Mouse (Mus musculus): Measurements from ENCODE around the gene Shank1. TPM values are rescaled to one million over a fixed set of nuclear protein-coding genes. Genes with fewer than 3 reads are reported as not detected.
A peak's percentile ranks its signal among the peaks of the same experiment; 100 is the strongest.

Shank1 gene
- under 1 TPM; 0.31 to 0.59 TPM for total RNA-seq (2021)
- long read RNA-seq, experiment 1, result 0 reads
- long read RNA-seq, experiment 2, result 0 reads

- intact Hi-C loops (cut with DNase I), result loop anchor here (5.0 kb wide), 1 partner anchor 47 kb away; the partner anchor contains the start of gene Gm15517
- no peak for TF ChIP-seq CTCF (IDR thresholded peaks at IDR 0.05)
- no peak within 1 kb of the TSS for H3K27ac ChIP-seq
- peak within 1 kb of the TSS; percentile 69 for H3K4me3 ChIP-seq
- no peak for DNase-seq
Observed at GRCm38 (mm10) chr7:44309475-44310284, at the start of gene Shank1. Shank1 (plus strand) TSS chr7:44310253.

DNA sequence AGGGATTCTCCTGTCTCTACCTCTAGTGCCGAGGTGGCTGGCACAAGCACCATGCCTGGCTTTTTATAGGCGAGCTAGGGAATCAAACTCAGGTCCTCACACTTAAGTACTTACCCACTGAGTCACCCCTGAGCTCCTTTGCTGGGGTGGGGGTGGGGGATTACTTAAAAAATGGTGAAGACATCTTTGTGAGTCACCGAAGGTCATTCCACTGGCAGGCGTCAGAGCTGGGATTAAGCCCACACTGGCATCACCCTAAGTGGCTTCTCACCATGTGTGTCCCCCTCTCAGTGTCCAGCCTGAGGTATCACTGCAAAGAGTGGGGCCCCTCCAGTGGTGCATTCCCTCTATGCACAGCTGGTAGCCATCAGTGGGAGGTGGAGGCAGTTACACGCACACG, 49.6 kb upstream of the Shank1 start:
- intact Hi-C loops (cut with DNase I), result loop anchor here (5.0 kb wide), 3 partner anchors 47 to 302 kb away; partner anchors contain the start of gene Clec11a
- DNase-seq, result no peak
- no peak for TF ChIP-seq CTCF (IDR thresholded peaks at IDR 0.05)
- Histone ChIP-seq H3K4me3 (no peak overlapping the region), H3K27ac (no peak overlapping the region)

GRCm38 (mm10) chr7:44261147-44261546, 48.9 kb upstream of the Shank1 start, which contains the start of gene Gm15517:
Gm15517 (plus strand) TSS chr7:44261447.
- TF ChIP-seq CTCF (IDR thresholded peaks at IDR 0.05), result no peak
- intact Hi-C loops (cut with DNase I), result loop anchor here (5.0 kb wide), 3 partner anchors 46 to 301 kb away; partner anchors contain the start of gene Clec11a

DNA sequence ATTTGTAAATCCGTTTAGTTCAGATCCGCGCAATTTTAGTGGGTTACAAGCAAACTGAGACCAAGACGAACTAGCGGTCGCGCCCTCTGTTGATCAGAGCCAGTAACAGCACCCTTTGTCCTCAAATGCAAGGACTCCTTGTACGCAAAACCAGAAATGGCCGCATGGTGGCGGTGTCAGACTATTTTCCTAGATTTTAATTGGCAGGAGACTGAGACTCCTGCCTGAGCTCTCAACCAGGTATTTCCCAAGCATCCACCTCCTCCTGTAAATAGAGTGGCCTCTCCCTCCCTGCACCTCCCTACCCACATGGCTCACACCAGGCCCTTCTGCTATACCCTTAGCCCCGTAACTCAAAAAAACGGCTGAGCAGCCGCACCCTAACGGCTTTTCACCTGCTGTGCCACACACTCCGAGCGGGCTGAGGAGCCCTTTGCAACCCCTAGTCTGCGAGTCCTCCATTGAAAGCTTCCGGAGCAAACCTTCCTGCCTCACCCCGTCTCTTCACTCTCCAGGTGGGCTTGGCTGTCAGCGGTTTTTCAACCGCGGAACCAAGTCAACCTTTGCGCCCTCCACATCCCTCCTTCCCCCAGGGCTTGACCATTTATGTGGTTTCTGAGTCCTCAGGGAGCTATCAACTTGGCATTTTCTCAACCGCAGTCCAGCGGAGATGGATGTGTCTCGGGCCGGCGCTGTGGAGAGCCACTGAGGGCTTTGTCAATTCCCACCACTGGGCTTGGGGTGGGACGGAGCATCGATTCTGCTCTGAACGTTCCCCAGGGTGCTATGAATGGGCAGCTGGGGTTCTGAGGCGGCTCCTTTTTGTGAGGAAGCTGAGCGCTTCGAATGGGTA, 47.0 kb upstream of the Shank1 start:
- DNase-seq, result peak; percentile 92
- Histone ChIP-seq H3K27ac (no peak overlapping the region), H3K4me3 (no peak overlapping the region)
- TF ChIP-seq CTCF (IDR thresholded peaks at IDR 0.05), result no peak; the same call in 1 of the 2 replicates
- intact Hi-C loops (cut with DNase I), result loop anchor here (1.0 to 5.0 kb wide), 5 partner anchors 16 to 299 kb away; partner anchors contain the start of genes 1700028J19Rik, 2410002F23Rik and Clec11a

More at GRCm38 (mm10) chr7:44261147-44261546, 48.9 kb upstream of the Shank1 start, which contains the start of gene Gm15517:
- no peak within 1 kb of the TSS for H3K27ac ChIP-seq
- no peak for DNase-seq
- no peak within 1 kb of the TSS for H3K4me3 ChIP-seq

GRCm38 (mm10) chr7:44268117-44268516, 41.9 kb upstream of the Shank1 start:
- TF ChIP-seq CTCF (IDR thresholded peaks at IDR 0.05), result no peak
- DNase-seq, result no peak
- Histone ChIP-seq H3K27ac (no peak overlapping the region), H3K4me3 (no peak overlapping the region)
- intact Hi-C loops (cut with DNase I), result no loop called here

DNA sequence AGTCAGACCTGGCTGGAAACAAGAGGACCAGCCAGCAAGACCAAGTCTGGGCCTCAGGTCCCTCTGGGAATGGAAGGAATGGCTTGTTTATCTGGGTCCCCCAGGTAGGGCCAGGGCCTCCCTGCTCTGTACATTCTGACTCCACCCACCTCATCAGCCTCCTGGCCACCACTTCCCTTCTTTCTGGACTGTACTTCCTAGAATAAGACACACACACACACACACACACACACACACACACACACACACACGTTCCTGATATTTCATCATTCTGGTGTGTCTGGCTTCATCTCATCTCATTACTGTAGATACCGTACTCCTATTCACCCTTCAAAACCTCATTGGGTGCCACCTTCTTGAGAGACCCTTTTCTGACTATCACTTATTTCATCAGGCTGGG, 40.7 kb upstream of the Shank1 start:
- intact Hi-C loops (cut with DNase I), result no loop called here
- Histone ChIP-seq H3K27ac (no peak overlapping the region), H3K4me3 (no peak overlapping the region)
- TF ChIP-seq CTCF (IDR thresholded peaks at IDR 0.05), result no peak
- no peak for DNase-seq

- no peak for TF ChIP-seq CTCF (IDR thresholded peaks at IDR 0.05)
- H3K4me3 ChIP-seq, result no peak overlapping the region
- intact Hi-C loops (cut with DNase I), result no loop called here
- no peak overlapping the region for H3K27ac ChIP-seq
- DNase-seq, result no peak
Observed at GRCm38 (mm10) chr7:44271309-44271708, 38.7 kb upstream of the Shank1 start.

GRCm38 (mm10) chr7:44272546-44272945, 37.5 kb upstream of the Shank1 start:
- TF ChIP-seq CTCF (IDR thresholded peaks at IDR 0.05), result no peak
- Histone ChIP-seq H3K4me3 (no peak overlapping the region), H3K27ac (no peak overlapping the region)
- intact Hi-C loops (cut with DNase I), result no loop called here
- no peak for DNase-seq

GRCm38 (mm10) chr7:44273446-44273845, 36.6 kb upstream of the Shank1 start:
- Histone ChIP-seq H3K27ac (no peak overlapping the region), H3K4me3 (no peak overlapping the region)
- DNase-seq, result no peak
- intact Hi-C loops (cut with DNase I), result no loop called here
- no peak for TF ChIP-seq CTCF (IDR thresholded peaks at IDR 0.05)

- DNase-seq, result no peak
- Histone ChIP-seq H3K27ac (no peak overlapping the region), H3K4me3 (no peak overlapping the region)
- no peak for TF ChIP-seq CTCF (IDR thresholded peaks at IDR 0.05)
- intact Hi-C loops (cut with DNase I), result no loop called here
Observed at GRCm38 (mm10) chr7:44274096-44274495, 36.0 kb upstream of the Shank1 start.

GRCm38 (mm10) chr7:44275546-44275945, 34.5 kb upstream of the Shank1 start:
- intact Hi-C loops (cut with DNase I), result no loop called here
- DNase-seq, result no peak
- H3K27ac ChIP-seq, result no peak overlapping the region
- 0 out of 2 replicates have a peak, but pooled peaks have one; percentile 1 for TF ChIP-seq CTCF (IDR thresholded peaks at IDR 0.05)
- no peak overlapping the region for H3K4me3 ChIP-seq

DNA sequence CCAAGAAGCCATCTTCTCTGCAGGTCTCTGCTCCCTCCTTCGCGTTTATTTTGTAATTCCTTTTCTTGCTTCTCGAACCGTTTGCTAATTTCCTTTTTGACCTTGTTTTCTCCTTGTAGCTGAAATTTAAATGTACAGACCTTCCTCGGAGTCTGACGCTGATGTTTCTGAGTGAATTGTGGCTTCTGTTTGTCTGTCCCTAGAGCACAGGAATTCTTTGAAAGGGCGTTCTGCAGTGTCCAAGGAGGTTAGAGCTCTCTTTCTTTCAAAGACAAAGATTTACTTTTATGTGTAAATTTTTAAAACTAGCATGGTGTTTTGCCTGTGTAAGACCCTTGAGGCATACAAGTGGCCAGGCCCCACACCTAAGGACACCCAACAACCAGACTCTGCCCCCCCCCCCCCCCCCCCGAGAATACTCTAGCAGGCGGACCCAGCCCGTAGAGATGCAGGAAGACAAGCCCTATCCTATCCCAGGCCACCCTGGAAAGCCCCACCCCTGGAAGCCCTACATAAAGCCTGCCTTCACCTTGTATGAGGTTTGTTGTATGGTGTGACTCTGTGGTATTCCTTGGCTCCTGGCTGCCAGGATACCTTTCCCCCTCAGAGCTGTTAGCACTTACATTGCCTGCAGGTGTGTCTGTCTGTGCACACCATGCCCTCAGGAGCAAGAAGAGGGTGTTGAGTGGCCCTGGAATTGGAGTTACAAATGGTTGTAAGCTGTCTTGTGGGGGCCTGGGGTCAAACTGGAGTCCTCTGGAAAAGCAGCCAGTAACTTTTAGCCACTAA, 33.4 kb upstream of the Shank1 start:
- intact Hi-C loops (cut with DNase I), result no loop called here
- DNase-seq, result no peak
- Histone ChIP-seq H3K4me3 (no peak overlapping the region), H3K27ac (no peak overlapping the region)
- TF ChIP-seq CTCF (IDR thresholded peaks at IDR 0.05), result no peak
